Mouse (Mus musculus) right cerebral cortex, postnatal 25 days (tissue): ENCODE measurements around the gene Plxna2.

Source experiments
- DNase-seq: peaks from one replicate; pipeline ENCODE4 v3.0.0; 2022

Plxna2 gene

DNA sequence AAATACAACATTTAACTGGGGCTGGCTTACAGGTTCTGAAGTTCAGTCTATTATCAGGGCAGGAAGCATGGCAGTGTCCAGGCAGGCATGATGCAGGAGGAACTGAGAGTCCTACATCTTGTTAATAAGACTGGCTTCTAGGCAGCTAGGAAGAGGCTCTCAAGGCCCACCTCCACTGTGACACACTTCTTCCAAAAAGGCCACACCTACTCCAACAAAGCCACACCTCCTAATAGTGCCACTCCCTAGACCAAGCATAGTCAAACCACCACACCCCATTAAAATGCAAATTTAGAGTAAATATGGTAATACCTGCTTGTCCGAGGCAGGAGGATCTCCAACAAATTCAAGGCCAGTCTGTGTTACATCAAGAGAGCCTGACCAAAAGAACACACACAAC, 156.7 kb downstream of the Plxna2 start:
- no peak for DNase-seq

- no peak for DNase-seq
Measured at GRCm38 (mm10) chr1:194775656-194776374, 157.8 kb downstream of the Plxna2 start.

DNA sequence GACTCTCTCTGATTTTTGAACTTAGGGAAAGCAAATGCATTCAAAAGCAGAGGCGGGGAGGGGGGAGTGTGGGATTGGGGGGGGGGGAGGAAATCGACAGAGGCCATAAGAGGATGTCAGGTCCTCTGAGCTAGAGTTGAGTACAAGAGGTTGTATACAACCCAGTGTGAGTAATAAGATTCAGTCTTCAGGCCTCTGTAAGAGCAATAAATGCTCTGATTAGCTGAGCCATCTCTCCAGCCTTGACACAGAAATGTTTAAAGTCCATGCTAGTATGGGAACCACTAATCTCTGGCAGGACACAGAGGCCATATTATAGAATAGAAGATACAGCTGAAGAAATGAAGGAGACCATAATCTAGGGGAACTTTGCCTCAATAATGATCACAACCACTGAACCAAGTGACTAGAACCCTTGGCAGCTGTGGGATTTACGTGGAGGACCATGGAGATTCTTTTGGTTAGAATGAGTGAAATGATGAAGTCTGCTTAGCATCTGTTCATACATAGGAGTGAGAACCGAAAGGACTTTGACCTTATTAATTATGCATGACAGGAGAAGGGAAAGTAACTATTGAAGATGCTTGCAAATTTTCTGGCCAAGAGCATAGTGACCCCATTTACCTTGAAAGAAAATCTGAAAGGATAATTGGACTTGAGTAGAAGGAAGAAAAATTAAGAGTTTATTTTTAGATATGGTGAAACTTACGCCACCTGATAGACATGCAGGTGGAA, 158.7 kb downstream of the Plxna2 start:
- no peak for DNase-seq

GRCm38 (mm10) chr1:194777608-194778007, 159.6 kb downstream of the Plxna2 start:
- no peak for DNase-seq

DNA sequence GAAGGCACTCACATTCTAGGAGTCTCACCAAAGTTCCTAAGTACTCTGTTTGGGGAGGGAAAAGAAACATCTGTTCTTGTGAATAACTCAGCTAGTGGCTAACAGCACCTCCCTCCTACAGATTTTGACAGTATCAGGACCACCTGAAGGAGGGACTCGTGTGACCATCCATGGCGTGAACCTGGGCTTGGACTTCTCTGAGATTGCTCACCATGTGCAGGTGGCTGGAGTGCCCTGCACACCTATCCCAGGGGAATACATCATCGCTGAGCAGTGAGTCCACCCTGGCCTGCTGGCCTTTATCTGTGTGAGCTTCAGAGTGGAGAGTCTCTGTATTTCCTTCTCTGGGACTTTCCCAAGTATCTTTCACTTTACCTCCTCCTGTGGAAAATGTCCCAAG, 162.4 kb downstream of the Plxna2 start:
- DNase-seq, result no peak

DNA sequence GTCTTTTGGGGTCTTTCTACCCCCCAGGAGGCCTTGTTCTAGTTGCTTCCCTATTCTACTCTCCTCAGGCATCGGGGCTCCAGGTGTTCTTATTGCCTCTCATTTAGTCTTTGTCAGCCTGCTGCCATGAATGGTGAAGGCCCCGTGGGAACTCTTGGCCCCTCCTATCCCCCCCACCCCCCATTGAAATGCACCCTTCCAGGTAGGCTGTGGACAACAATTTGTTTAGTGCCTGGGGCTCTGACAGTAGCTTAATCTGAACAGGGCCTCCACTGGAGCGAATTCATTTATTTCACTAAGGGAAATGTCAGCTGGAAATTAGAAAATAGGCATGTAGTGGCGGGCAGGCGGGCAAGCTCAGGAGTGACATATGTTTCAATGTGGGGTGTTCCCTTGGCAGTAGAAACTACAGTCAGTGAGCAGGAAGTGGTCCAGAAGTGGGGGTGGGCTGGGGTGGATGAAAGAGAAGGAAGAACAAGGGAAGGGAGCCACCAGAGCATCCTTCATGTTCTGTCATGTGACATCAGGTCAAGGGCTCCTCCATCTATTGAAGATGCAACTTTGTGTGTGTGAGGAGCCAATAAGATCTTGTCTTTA, 162.9 kb downstream of the Plxna2 start:
- DNase-seq, result no peak

DNA sequence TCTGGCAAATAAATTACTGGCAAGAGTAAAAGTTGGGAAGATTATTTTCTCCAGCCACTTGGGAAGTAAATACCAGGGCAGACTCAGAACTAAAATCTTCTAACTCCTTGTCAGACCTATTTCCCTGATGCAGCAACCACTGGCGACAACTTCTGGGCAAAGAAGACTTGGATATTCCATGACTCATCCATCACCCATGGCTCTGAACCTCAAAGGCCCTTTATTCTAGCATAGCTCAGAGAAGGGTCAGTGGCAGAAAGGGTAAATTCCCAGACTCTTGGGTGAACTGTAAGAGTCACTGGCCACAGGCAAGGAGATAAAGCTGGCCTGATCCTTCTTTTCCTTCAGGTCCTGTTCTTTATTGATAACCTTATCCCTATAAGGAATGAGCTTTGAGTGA, 163.5 kb downstream of the Plxna2 start:
- DNase-seq, result no peak

DNA sequence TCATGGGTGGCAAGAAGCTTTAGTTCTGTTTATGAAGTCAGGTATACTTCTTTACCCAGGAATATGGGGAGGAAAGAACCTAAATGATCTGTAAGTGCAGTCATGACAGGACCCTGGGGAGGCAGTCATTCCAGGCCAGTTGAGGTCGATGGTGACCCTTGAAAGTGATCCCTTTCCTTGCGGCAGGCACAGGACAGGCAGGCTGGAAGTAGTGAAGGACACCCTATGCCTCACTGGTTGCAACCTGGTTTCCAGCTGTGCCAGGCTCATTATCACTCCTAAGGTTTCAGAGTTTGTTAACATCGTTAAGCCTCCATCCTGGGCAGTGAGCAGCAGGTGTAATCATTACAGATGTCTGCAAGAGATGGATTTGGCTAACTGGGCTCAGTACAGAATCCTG, 164.3 kb downstream of the Plxna2 start:
- no peak for DNase-seq

- DNase-seq, result no peak
Measured at GRCm38 (mm10) chr1:194787626-194788025, 169.6 kb downstream of the Plxna2 start.

DNA sequence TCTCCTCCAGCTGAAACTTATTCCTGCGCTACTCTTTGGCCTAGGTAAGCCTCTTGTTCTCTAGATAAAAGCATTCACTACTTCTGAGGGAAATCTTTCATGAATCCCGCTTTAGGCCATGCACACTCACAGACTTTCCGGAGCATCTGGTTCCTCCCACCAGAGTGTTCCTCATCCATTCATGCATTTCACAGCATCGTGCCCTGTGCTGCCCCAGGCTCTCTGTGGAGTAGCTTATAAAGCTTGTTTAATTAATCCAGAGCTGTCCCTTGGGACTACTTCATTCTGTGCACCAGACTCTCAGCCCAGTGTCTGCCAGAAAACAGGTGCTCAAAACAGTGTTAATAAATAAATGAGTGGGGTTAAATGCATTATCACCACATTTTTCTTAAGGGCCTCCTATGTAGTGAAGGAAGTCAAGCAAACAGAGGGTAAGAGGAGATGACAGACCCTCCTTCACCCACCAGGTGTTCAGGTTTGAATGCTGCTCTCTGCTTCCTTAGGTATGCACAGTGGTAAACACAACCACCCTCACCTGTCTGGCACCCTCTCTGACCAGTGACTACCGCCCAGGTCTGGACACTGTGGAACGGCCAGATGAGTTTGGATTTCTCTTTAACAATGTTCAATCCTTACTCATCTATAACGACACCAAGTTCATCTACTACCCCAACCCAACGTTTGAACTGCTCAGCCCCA, 175.4 kb downstream of the Plxna2 start:
- no peak for DNase-seq

GRCm38 (mm10) chr1:194795316-194795715, 177.3 kb downstream of the Plxna2 start:
- no peak for DNase-seq

GRCm38 (mm10) chr1:194797843-194798242, 179.8 kb downstream of the Plxna2 start:
- no peak for DNase-seq

DNA sequence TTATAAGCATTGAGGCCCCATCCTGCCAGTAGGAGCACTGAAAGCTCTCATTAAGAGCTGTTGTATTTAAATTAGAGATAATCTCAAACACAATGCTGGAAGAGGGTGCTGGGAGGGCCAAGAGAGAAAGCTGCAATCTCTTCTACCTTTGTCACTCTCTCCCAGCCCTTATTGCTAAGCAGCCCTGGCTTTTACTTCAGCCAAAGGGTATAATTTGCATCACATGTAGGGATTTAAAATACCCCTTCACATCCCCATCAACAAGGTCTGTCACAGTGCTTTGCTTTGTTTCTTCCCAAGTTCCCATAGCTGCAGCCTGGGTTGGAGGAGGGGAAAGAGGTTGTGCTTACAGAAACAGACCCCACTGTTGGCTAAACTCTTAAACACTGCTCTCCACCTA, 180.5 kb downstream of the Plxna2 start:
- no peak for DNase-seq

GRCm38 (mm10) chr1:194808261-194808660, 190.2 kb downstream of the Plxna2 start:
- DNase-seq, result no peak

DNA sequence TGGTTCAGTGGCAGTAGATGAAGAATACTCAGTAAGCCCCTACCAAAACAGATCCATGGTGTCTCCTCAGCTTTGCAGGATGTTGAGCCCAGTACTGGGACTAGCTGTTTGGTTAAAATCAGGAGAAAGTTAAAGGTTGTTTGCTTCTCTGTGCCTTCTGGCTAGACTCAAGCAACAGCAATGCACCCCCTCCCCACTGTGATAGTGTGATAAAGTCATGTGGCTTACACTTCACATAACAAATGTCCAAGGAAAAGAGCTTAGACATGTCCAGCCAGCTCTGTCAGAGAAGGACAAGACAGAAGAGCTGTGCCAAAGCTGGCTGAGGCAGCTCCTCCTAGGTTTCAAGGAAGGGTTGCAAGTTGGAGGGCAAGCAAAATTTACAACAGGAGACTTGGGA, 190.7 kb downstream of the Plxna2 start:
- DNase-seq, result no peak

GRCm38 (mm10) chr1:194809600-194809999, 191.6 kb downstream of the Plxna2 start:
- no peak for DNase-seq

DNA sequence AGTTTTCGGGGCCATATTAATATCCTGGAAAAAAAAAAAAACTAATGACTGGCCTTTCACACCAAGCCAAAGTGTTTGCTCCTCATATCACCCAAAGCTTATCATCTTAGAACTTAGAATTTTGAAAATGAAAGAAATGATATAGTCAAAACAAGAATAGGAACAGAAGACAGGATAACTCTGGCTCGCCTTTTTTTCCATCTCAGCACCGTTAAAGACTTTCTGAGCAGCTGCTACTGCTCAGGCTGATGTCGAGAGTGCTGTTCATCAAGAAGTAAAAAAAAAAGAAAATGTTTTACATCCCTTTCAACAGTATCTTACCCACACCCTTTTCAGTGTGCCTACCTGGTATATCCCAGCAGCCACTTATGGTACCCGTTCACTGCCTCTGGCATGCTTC, 196.2 kb downstream of the Plxna2 start:
- DNase-seq, result no peak

DNA sequence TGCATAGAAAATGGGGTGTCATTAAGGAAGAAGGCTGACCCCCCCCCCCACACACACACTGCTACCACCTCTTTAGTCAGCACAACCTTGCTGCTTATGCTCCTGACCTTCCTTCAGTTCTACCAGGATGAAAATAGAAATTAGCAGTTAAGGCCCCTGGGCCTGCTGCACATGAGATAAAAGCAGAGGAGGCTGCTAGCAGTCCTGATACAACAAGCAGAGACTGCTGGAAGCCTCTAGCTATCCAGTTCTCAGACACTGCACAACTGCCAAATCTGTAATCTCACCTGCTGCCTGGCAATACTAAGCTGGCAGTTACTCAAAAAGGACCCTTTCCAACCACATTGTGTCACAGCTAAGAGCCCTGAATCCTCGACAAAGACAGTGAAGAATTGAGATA, 197.5 kb downstream of the Plxna2 start:
- no peak for DNase-seq

DNA sequence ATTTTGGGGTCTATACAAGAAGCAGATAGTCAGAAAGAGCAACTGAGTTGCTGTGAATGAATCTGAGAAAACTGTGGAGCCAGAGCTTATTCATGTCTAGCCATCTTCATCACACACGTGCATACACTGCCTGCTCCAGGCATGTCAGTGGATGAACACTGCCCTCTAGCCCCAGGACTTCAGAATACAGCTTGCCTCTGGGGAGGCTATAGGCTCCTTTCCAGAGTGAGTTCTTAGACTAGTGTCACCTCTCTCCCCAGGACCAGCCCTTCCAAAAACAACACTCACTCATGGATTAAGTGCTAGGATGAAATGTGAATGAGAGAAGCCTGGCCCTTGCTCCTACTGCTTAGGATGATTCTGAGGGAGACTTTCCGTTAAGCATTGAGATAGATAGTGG, 198.9 kb downstream of the Plxna2 start:
- DNase-seq, result peak; percentile 71

DNA sequence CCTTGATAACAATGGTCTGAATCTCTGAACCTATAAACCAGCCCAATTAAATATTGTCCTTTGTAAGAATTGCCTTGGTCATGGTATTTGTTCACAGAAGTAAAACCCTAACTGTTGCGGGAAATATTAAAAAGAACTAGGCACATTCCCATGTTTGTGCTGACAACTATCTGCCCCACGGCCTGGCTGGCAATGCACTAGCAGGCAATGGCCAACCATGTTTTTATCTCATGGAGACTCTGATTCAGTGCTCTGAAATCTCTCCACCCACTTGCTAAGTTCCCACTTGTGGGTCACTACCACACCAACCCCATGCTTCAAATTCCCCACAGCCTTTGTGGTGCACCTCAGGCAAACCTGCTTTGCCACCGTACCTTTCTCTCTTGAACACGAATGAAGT, 202.9 kb downstream of the Plxna2 start:
- no peak for DNase-seq

GRCm38 (mm10) chr1:194821721-194822120, 203.7 kb downstream of the Plxna2 start:
- no peak for DNase-seq

GRCm38 (mm10) chr1:194828316-194828715, 210.3 kb downstream of the Plxna2 start:
- DNase-seq, result no peak

GRCm38 (mm10) chr1:194835238-194835637, 217.2 kb downstream of the Plxna2 start:
- no peak for DNase-seq

DNA sequence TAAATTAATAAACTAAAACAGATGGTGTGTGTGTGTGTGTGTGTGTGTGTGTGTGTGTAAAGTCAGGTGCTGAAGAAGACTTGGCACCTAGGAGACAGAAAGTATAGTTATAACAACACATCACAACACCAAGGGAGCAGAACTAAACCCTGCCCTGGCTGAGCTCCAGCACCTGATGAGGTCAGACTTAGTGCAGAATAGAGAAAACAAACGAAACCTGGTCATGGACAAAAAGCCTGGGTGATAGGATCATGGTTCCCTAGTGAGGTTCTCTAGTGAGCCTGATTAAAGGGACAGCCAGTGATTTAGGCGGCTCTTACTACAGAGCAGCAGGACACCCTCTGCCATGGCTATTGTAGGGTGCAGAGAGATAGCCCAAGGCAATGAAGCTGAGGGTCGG, 218.2 kb downstream of the Plxna2 start:
- DNase-seq, result no peak
